Mouse (Mus musculus) heart, adult 8-10 months (tissue): ENCODE data around the gene Ankrd27. TPM values are rescaled to one million over a fixed set of nuclear protein-coding genes. Genes with fewer than 3 reads are reported as not detected.
"Not testable (repeated sequence)": the region's sequence is repeated elsewhere in the genome, so short reads cannot be mapped to it uniquely, and the experiment has no call there.

Source experiments
- DNase-seq: peaks from one replicate; pipeline ENCODE4 v3.0.0; 2022; ENCODE audit warnings: low spot score
- total RNA-seq, 4 experiments: library from RNA; stranded (reverse); gene quantifications; 2 replicates each; pipeline ENCODE4 v1.2.4; 2022

Ankrd27 gene
- 10 to 100 TPM in 3 of 4 experiments, 1 to 10 TPM in 1; 8.6 to 12.0 (median 10.8) TPM for total RNA-seq

GRCm38 (mm10) chr7:35586055-35586905 is at the start of gene Ankrd27:
Ankrd27 (plus strand) TSS chr7:35586244.
- peak; percentile 99 for DNase-seq

GRCm38 (mm10) chr7:35537562-35537961 is 48.5 kb upstream of the Ankrd27 start, which contains the start of gene Tdrd12:
Tdrd12 (minus strand) TSS chr7:35537745.
- no peak for DNase-seq

- DNase-seq: peak; percentile 40
Measured at GRCm38 (mm10) chr7:35545881-35546280, 40.2 kb upstream of the Ankrd27 start.

- DNase-seq: no peak
Measured at GRCm38 (mm10) chr7:35553751-35554604, 32.1 kb upstream of the Ankrd27 start.

GRCm38 (mm10) chr7:35554605-35555175 is 31.4 kb upstream of the Ankrd27 start:
- no peak for DNase-seq

GRCm38 (mm10) chr7:35555224-35556204 is 30.5 kb upstream of the Ankrd27 start:
- peak; percentile 80 for DNase-seq

- no peak for DNase-seq
Measured at GRCm38 (mm10) chr7:35556205-35556603, 29.8 kb upstream of the Ankrd27 start, which contains the start of gene Nudt19. Nudt19 (minus strand) TSS chr7:35556304.

- DNase-seq: no peak
Measured at GRCm38 (mm10) chr7:35556905-35557304, 29.1 kb upstream of the Ankrd27 start.

GRCm38 (mm10) chr7:35557577-35557976 is 28.5 kb upstream of the Ankrd27 start:
- no peak for DNase-seq

- no peak for DNase-seq
Measured at GRCm38 (mm10) chr7:35558681-35559080, 27.4 kb upstream of the Ankrd27 start.

GRCm38 (mm10) chr7:35559838-35560237 is 26.2 kb upstream of the Ankrd27 start:
- no peak for DNase-seq

- DNase-seq: no peak
Measured at GRCm38 (mm10) chr7:35563071-35563470, 23.0 kb upstream of the Ankrd27 start.

- no peak for DNase-seq
Measured at GRCm38 (mm10) chr7:35564067-35564865, 21.8 kb upstream of the Ankrd27 start.

GRCm38 (mm10) chr7:35564872-35565271 is 21.2 kb upstream of the Ankrd27 start:
- DNase-seq: not testable (repeated sequence)

- DNase-seq: not testable (repeated sequence)
Measured at GRCm38 (mm10) chr7:35565965-35566364, 20.1 kb upstream of the Ankrd27 start.

- not testable (repeated sequence) for DNase-seq
Measured at GRCm38 (mm10) chr7:35569724-35570123, 16.3 kb upstream of the Ankrd27 start.

GRCm38 (mm10) chr7:35570883-35571282 is 15.2 kb upstream of the Ankrd27 start:
- DNase-seq: not testable (repeated sequence)

GRCm38 (mm10) chr7:35579849-35580248 is 6.2 kb upstream of the Ankrd27 start:
- DNase-seq: no peak

GRCm38 (mm10) chr7:35582719-35583118 is 3.3 kb upstream of the Ankrd27 start:
- DNase-seq: no peak
